ENCODE assay signal across 13 mouse cellular contexts in genomic region chr11:94717239-94717638, GRCm38 (mm10). TPM values are rescaled to one million over a fixed set of nuclear protein-coding genes. Genes with fewer than 3 reads are reported as not detected.
DNase-seq lines count a peak whose midpoint lies in the region; ATAC-seq and TF ChIP-seq lines count a peak whose summit lies in the region.
"Had no signal": no experiment of that assay in that cellular context is flagged by ENCODE, and none has a peak within 500 bp of the region (broad histone marks: within the 10 kb centered on the region; RNA-seq: fewer than 3 reads in every experiment).

No protein-coding gene starts in this region.

- no peaks in the 10 kb centered on the region for H3K36me3 ChIP-seq in kidney, embryonic 16.5 days (ENCODE audit: insufficient read depth, low read length)
- H3K36me3 ChIP-seq in ES-Bruce4 (ENCODE audit: control insufficient read depth, insufficient read depth, low read length, poor library complexity, severe bottlenecking), result no peaks in the 10 kb centered on the region
- H3K36me3 ChIP-seq in limb, embryonic 10.5 days, result no peaks in the 10 kb centered on the region

- no peak overlapping the region for H3K4me3 ChIP-seq in kidney, embryonic 16.5 days (ENCODE audit: low read length)
- no peak overlapping the region for H3K4me3 ChIP-seq in ES-Bruce4 (ENCODE audit: low read depth, low read length)
- H3K4me3 ChIP-seq in limb, embryonic 10.5 days, result 0 out of 2 replicates have a peak overlapping the region, but pooled peaks have one; percentile 5

- H3K9ac ChIP-seq in kidney, embryonic 16.5 days (replicated peaks; ENCODE audit: low read length), result 0 out of 2 replicates have a peak overlapping the region, but pooled peaks have one; percentile 17
- H3K9ac ChIP-seq in ES-Bruce4 (ENCODE audit: low read depth, poor library complexity, severe bottlenecking), result peak overlapping the region; percentile 36; the same call in 1 of the 2 replicates

- no peaks in the 10 kb centered on the region for H3K9me3 ChIP-seq in kidney, embryonic 16.5 days (ENCODE audit: low read length)
- H3K9me3 ChIP-seq in ES-Bruce4 (replicated peaks; ENCODE audit: control insufficient read depth, insufficient read depth, low read length, poor library complexity, severe bottlenecking), result no peaks in the 10 kb centered on the region
- no peaks in the 10 kb centered on the region for H3K9me3 ChIP-seq in limb, embryonic 10.5 days (replicated peaks)

- 25% methylated on average over 11 of the region's 11 CpGs for WGBS in kidney, embryonic 16.5 days
- WGBS in limb, embryonic 10.5 days, result 34% methylated on average over 11 of the region's 11 CpGs

- intact Hi-C loops in left cerebral cortex, postnatal 14 days (cut with DNase I), result no loop called here

- peak; percentile 9 for DNase-seq in embryo, embryonic 10 days (ENCODE audit: low spot score)
- no peak for DNase-seq in embryo, embryonic 9.5 days (ENCODE audit: extremely low spot score)
- DNase-seq in kidney, adult 11 months, result no peak
- no peak for DNase-seq in limb, embryonic 10.5 days (ENCODE audit: low spot score)
- no peak for DNase-seq in left cerebral cortex, postnatal 14 days (ENCODE audit: low spot score in 2 of 2)

- H3K4me1 ChIP-seq in kidney, embryonic 16.5 days (ENCODE audit: insufficient read depth, low read length), result 0 out of 2 replicates have a peak, but pooled peaks cover 6% of the 10 kb centered on the region
- H3K4me1 ChIP-seq in ES-Bruce4 (ENCODE audit: control insufficient read depth, insufficient read depth, low read length), result no peaks in the 10 kb centered on the region
- H3K4me1 ChIP-seq in limb, embryonic 10.5 days, result peaks cover 22% of the 10 kb centered on the region

- H3K27ac ChIP-seq in kidney, embryonic 16.5 days (ENCODE audit: low read length), result peak overlapping the region; percentile 47; the same call in 1 of the 2 replicates
- no peak overlapping the region for H3K27ac ChIP-seq in ES-Bruce4 (ENCODE audit: insufficient read depth, low read length)
- H3K27ac ChIP-seq in limb, embryonic 10.5 days, result peak overlapping the region; percentile 38
- H3K27ac ChIP-seq: hindbrain, postnatal 0 days had no signal

- TF ChIP-seq CTCF in ES-Bruce4 (IDR thresholded peaks at IDR 0.05; ENCODE audit: low read depth, low read length), result no peak

- ATAC-seq in kidney, embryonic 16.5 days (ENCODE audit: low FRiP score, low TSS enrichment), result no peak
- ATAC-seq in activated CD4-positive, CD25-positive, alpha-beta regulatory T cell, adult 4 months, result no peak
- ATAC-seq: Patski had no signal

- 0 out of 2 replicates have a peak, but pooled peaks cover 3% of the 10 kb centered on the region for H3K27me3 ChIP-seq in kidney, embryonic 16.5 days (ENCODE audit: insufficient read depth, low read length)
- H3K27me3 ChIP-seq in ES-Bruce4 (ENCODE audit: control insufficient read depth, insufficient read depth, low read length, poor library complexity, severe bottlenecking), result no peaks in the 10 kb centered on the region
- 0 out of 2 replicates have a peak, but pooled peaks cover 11% of the 10 kb centered on the region for H3K27me3 ChIP-seq in limb, embryonic 10.5 days (ENCODE audit: low read depth, poor library complexity, severe bottlenecking)
- H3K27me3 ChIP-seq: Patski had no signal

- TF ChIP-seq EP300 in ES-Bruce4 (IDR thresholded peaks at IDR 0.05; ENCODE audit: insufficient read depth, low read depth, low read length), result no peak

- no peak for TF ChIP-seq POLR2A in ES-Bruce4 (IDR thresholded peaks at IDR 0.05; ENCODE audit: insufficient read depth, low read length)

- H3K4me2 ChIP-seq in kidney, embryonic 16.5 days (replicated peaks; ENCODE audit: low read depth, low read length), result peak overlapping the region; percentile 27

RNA-seq across cellular contexts. Expression of gene Gm11541, which starts 12.9 kb away (rescaled TPM):
- 0.91 and 1.2 TPM in 2 replicates for polyA plus RNA-seq in kidney, embryonic 16.5 days (2015; fragmentation: Nextera tagmentation; extraction: Ambion mirVana)
- not detected in 2 replicates for polyA plus RNA-seq in ES-Bruce4 (2011; ENCODE audit: insufficient read depth, insufficient read length, low read depth, missing spikeins)
- polyA plus RNA-seq in limb, embryonic 10.5 days (2016; fragmentation: Nextera tagmentation; extraction: Ambion mirVana), result not detected in 2 replicates
- total RNA-seq in left cerebral cortex, postnatal 14 days (2021), result not detected
- not detected for polyA plus RNA-seq in activated CD4-positive, CD25-positive, alpha-beta regulatory T cell, adult 4 months (2017; shearing (Covaris generic))
- total RNA-seq: left cerebral cortex, postnatal 36 days; monocyte, adult 5-6 weeks had no signal
- polyA plus RNA-seq: frontal cortex, adult 2 months; Patski had no signal

RNA-seq across cellular contexts. Expression of gene Cdc34b, which starts 24.3 kb away (rescaled TPM):
- polyA plus RNA-seq in kidney, embryonic 16.5 days (2015; fragmentation: Nextera tagmentation; extraction: Ambion mirVana), result 0.39 and 0.40 TPM in 2 replicates
- 0.55 TPM in 1 of 2 replicates, not detected in the other for polyA plus RNA-seq in ES-Bruce4 (2011; ENCODE audit: insufficient read depth, insufficient read length, low read depth, missing spikeins)
- polyA plus RNA-seq in limb, embryonic 10.5 days (2016; fragmentation: Nextera tagmentation; extraction: Ambion mirVana), result 0.16 and 0.20 TPM in 2 replicates
- under 1 TPM; 0.31 to 0.38 TPM for total RNA-seq in left cerebral cortex, postnatal 14 days (2021)
- not detected for polyA plus RNA-seq in activated CD4-positive, CD25-positive, alpha-beta regulatory T cell, adult 4 months (2017; shearing (Covaris generic))
- total RNA-seq: monocyte, adult 5-6 weeks had no signal
- polyA plus RNA-seq: hindbrain, postnatal 0 days had no signal

RNA-seq across cellular contexts. Expression of gene Xylt2, which starts 39.9 kb away (rescaled TPM):
- polyA plus RNA-seq in kidney, embryonic 16.5 days (2015; fragmentation: Nextera tagmentation; extraction: Ambion mirVana), result 20.2 and 22.9 TPM in 2 replicates
- 16.8 and 20.1 TPM in 2 replicates for polyA plus RNA-seq in ES-Bruce4 (2011; ENCODE audit: insufficient read depth, insufficient read length, low read depth, missing spikeins)
- 17.8 and 21.0 TPM in 2 replicates for polyA plus RNA-seq in limb, embryonic 10.5 days (2016; fragmentation: Nextera tagmentation; extraction: Ambion mirVana)
- total RNA-seq in left cerebral cortex, postnatal 14 days (2021), result 10 to 100 TPM; 23.1 to 25.8 TPM
- 1 to 10 TPM; 5.6 to 6.0 TPM for polyA plus RNA-seq in activated CD4-positive, CD25-positive, alpha-beta regulatory T cell, adult 4 months (2017; shearing (Covaris generic))
